Mouse (Mus musculus) G1E (cell line): ENCODE data around the gene Gpx4.

Experiments
- CTCF ChIP-seq: IDR thresholded peaks from 2 replicates; pipeline ENCODE4 v1.5.1; 2012; ENCODE audit warnings: low read depth, low read length, inconsistent platforms, mixed read lengths
- GATA1 ChIP-seq: IDR thresholded peaks from 2 replicates; pipeline ENCODE4 v1.6.1; 2012; ENCODE audit warnings: borderline replicate concordance, low read length, inconsistent platforms, mixed read lengths

DNA sequence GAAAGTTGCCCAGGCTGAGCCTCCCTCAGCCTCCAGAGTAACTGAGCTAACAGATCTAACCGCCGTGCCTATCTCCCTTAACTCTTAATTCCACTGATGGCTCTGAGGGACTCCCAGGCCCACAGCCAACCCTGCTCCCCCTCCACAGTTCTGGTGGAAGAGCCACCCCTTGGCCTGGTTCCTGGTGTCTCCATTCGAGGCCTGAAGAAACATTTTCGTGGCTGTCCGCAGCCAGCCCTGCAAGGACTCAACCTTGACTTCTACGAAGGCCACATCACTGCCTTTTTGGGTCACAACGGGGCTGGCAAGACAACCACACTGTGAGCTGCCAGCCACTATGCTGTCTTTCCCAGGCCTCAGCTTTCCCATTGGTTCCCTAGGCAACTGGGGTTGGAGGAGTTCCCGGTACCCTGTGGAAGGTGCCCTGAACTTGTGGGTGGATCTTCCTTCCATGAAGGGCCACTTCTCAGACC lies 42.7 kb upstream of the Gpx4 start:
- TF ChIP-seq CTCF (no peak), GATA1 (no peak)
